Mouse (Mus musculus): ENCODE measurements around the gene Tnfsf11. TPM values are rescaled to one million over a fixed set of nuclear protein-coding genes. Genes with fewer than 3 reads are reported as not detected.

The Tnfsf11 gene
- total RNA-seq, 2 experiments from 2014 or later = 0.26 TPM; not detected in 1

Other genes starting within 250 kb of the Tnfsf11 start
- not detected in 2 replicates for gene Fam216b, start 219.0 kb downstream of the Tnfsf11 start, total RNA-seq (2015)
- 0.11 TPM in 1 of 2 replicates, not detected in the other for gene Fam216b, start 219.0 kb downstream of the Tnfsf11 start, total RNA-seq (2017)
- 22.0 and 24.6 TPM in 2 replicates for gene Akap11, start 228.8 kb upstream of the Tnfsf11 start, total RNA-seq (2015)
- gene Akap11, start 228.8 kb upstream of the Tnfsf11 start, total RNA-seq (2017) = 30.9 and 33.9 TPM in 2 replicates